Mouse (Mus musculus) lung, postnatal 36 days (tissue): ENCODE data around the gene Krt2.

Experiments used
- DNase-seq: peaks from one replicate; pipeline ENCODE4 v3.0.0; 2022; ENCODE audit warnings: mixed read lengths

Krt2 gene

DNA sequence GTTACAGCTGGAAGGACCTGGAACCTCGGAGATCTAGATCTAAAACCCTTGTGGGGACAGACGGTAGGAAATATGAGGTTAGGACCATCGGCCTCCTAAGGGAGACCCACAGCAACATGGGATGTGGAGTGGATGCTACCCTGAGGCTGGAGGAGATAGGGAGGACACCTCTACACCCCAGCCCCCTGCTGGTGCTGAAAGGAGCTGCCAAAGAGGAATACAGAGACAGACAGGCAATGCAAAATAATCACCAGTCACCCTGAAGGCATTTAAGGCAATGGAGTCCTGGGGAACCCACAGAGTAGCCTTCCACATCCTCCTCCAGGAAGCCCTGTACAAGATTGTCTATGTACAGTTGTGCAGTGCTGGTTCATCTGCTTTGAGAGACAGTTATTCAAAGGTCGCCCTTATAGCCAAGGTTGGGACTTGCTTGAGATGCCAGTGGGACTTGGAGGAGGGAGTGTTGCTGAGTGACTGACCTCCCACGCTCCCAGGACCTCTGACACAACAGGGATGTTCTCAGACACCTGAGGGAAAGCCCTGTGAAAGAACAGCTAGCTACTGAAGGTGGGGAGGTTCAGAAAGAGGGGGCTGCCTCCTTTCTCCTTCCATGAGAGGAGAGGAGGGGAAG, 45.8 kb downstream of the Krt2 start:
- peak; percentile 17 for DNase-seq

DNA sequence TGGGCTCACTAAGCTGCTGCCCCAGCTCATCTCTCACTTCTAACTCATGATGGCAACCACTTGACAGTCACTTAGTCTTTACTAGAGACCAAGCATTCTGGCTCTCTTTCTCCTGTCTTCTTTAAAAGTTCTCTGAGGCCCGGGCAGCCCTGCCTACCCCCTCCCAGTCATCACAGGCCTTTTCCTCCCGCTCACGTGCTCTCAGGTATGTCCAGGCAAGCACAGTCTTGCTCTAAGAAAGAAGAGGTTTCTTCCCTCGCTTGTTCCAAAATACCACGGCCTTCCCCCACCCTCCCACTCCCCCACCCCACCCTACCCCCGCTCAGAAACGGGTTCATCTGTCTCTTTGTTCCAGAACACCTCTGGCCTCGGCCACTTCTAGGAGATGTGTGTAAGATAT, 47.7 kb downstream of the Krt2 start:
- DNase-seq: no peak
